Mouse (Mus musculus) erythroblast, embryonic 14.5 days (primary cell): ENCODE measurements around the gene Notch4.

ENCODE experiments used
- GATA1 ChIP-seq: IDR thresholded peaks from 2 replicates; pipeline ENCODE4 v1.6.1; 2012; ENCODE audit warnings: low read length, inconsistent platforms, mixed read lengths
- TAL1 ChIP-seq: IDR thresholded peaks from 3 replicates; pipeline ENCODE4 v1.6.1; 2012; ENCODE audit warnings: low read length, inconsistent platforms, mixed read lengths

- TF ChIP-seq GATA1 (no peak), TAL1 (no peak)
Measured at GRCm38 (mm10) chr17:34591994-34592375, 27.9 kb downstream of the Notch4 start.
